Mouse (Mus musculus): Measurements from ENCODE around the gene Rps5. TPM values are rescaled to one million over a fixed set of nuclear protein-coding genes. Genes with fewer than 3 reads are reported as not detected.
"Not testable (repeated sequence)": the region's sequence is repeated elsewhere in the genome, so short reads cannot be mapped to it uniquely, and the experiment has no call there.

Gene Rps5
- polyA plus RNA-seq (2012; rRNA removed), result 1,316 and 1,420 TPM in 2 replicates

- H3K4me3 ChIP-seq (replicated peaks; ENCODE audit: extremely low read depth, low read depth, low read length), result peak within 1 kb of the TSS; percentile 94
Measured at GRCm38 (mm10) chr7:12921705-12922465, at the start of gene Rps5. Rps5 (plus strand) TSS chr7:12922290.

GRCm38 (mm10) chr7:12874301-12874700 is 47.8 kb upstream of the Rps5 start:
- 12% methylated on average over 3 of the region's 3 CpGs for WGBS
- Histone ChIP-seq H3K4me3 (replicated peaks; ENCODE audit: extremely low read depth, low read depth, low read length) (no peak overlapping the region), H3K4me1 (ENCODE audit: control insufficient read depth, insufficient read depth, low read length) (no peaks in the 10 kb centered on the region)
- no peak for DNase-seq
- TF ChIP-seq POLR2A (IDR thresholded peaks at IDR 0.05; ENCODE audit: borderline replicate concordance, extremely low read depth, low read depth, low read length) (no peak), CTCF (IDR thresholded peaks at IDR 0.05; ENCODE audit: insufficient read depth, low read length) (no peak)

More at GRCm38 (mm10) chr7:12921705-12922465, at the start of gene Rps5:
- peak; percentile 96 for DNase-seq
- WGBS, result under 1% methylated on average over 55 of the region's 55 CpGs
- H3K4me1 ChIP-seq (ENCODE audit: control insufficient read depth, insufficient read depth, low read length), result peaks cover 4% of the 10 kb centered on the region; the same call in 1 of the 2 replicates
- TF ChIP-seq POLR2A (IDR thresholded peaks at IDR 0.05; ENCODE audit: borderline replicate concordance, extremely low read depth, low read depth, low read length), result peak; percentile 97
- TF ChIP-seq CTCF (IDR thresholded peaks at IDR 0.05; ENCODE audit: insufficient read depth, low read length), result peak; percentile 51

GRCm38 (mm10) chr7:12880036-12880435 is 42.1 kb upstream of the Rps5 start:
- TF ChIP-seq POLR2A (IDR thresholded peaks at IDR 0.05; ENCODE audit: borderline replicate concordance, extremely low read depth, low read depth, low read length) (no peak), CTCF (IDR thresholded peaks at IDR 0.05; ENCODE audit: insufficient read depth, low read length) (no peak)
- Histone ChIP-seq H3K4me1 (ENCODE audit: control insufficient read depth, insufficient read depth, low read length) (peaks cover 8% of the 10 kb centered on the region), H3K4me3 (replicated peaks; ENCODE audit: extremely low read depth, low read depth, low read length) (no peak overlapping the region)
- no peak for DNase-seq

- 38% methylated on average over 8 of the region's 8 CpGs for WGBS
- DNase-seq; H3K4me1 ChIP-seq (ENCODE audit: control insufficient read depth, insufficient read depth, low read length): not testable (repeated sequence)
- peak overlapping the region; percentile 62 for H3K4me3 ChIP-seq (replicated peaks; ENCODE audit: extremely low read depth, low read depth, low read length)
Measured at GRCm38 (mm10) chr7:12880497-12880896, 41.6 kb upstream of the Rps5 start.

GRCm38 (mm10) chr7:12880911-12881660 is 41.0 kb upstream of the Rps5 start, which contains the start of gene Zfp128:
Zfp128 (plus strand) TSS chr7:12881177.
- DNase-seq, result peak; percentile 93
- peak within 1 kb of the TSS; percentile 84 for H3K4me3 ChIP-seq (replicated peaks; ENCODE audit: extremely low read depth, low read depth, low read length)
- peaks cover 8% of the 10 kb centered on the region for H3K4me1 ChIP-seq (ENCODE audit: control insufficient read depth, insufficient read depth, low read length)
- TF ChIP-seq POLR2A (IDR thresholded peaks at IDR 0.05; ENCODE audit: borderline replicate concordance, extremely low read depth, low read depth, low read length) (peak; percentile 67; the same call in 1 of the 2 replicates), CTCF (IDR thresholded peaks at IDR 0.05; ENCODE audit: insufficient read depth, low read length) (no peak)
- under 1% methylated on average over 35 of the region's 35 CpGs for WGBS

- Histone ChIP-seq H3K4me3 (replicated peaks; ENCODE audit: extremely low read depth, low read depth, low read length) (no peak overlapping the region), H3K4me1 (ENCODE audit: control insufficient read depth, insufficient read depth, low read length) (peaks cover 2% of the 10 kb centered on the region; the same call in 1 of the 2 replicates)
- no peak for DNase-seq
- TF ChIP-seq POLR2A (IDR thresholded peaks at IDR 0.05; ENCODE audit: borderline replicate concordance, extremely low read depth, low read depth, low read length) (no peak), CTCF (IDR thresholded peaks at IDR 0.05; ENCODE audit: insufficient read depth, low read length) (no peak)
- WGBS, result 89% methylated on average over 12 of the region's 12 CpGs
Measured at GRCm38 (mm10) chr7:12886563-12887266, 35.4 kb upstream of the Rps5 start.

- DNase-seq, result no peak
- no peak for TF ChIP-seq POLR2A (IDR thresholded peaks at IDR 0.05; ENCODE audit: borderline replicate concordance, extremely low read depth, low read depth, low read length)
- TF ChIP-seq CTCF (IDR thresholded peaks at IDR 0.05; ENCODE audit: insufficient read depth, low read length), result no peak
- no peak overlapping the region for H3K4me3 ChIP-seq (replicated peaks; ENCODE audit: extremely low read depth, low read depth, low read length)
- WGBS, result 96% methylated on average over 5 of the region's 5 CpGs
- no peaks in the 10 kb centered on the region for H3K4me1 ChIP-seq (ENCODE audit: control insufficient read depth, insufficient read depth, low read length)
Measured at GRCm38 (mm10) chr7:12887585-12887984, 34.5 kb upstream of the Rps5 start.

GRCm38 (mm10) chr7:12890928-12891327 is 31.2 kb upstream of the Rps5 start:
- TF ChIP-seq CTCF (IDR thresholded peaks at IDR 0.05; ENCODE audit: insufficient read depth, low read length), result no peak
- no peak for TF ChIP-seq POLR2A (IDR thresholded peaks at IDR 0.05; ENCODE audit: borderline replicate concordance, extremely low read depth, low read depth, low read length)
- Histone ChIP-seq H3K4me3 (replicated peaks; ENCODE audit: extremely low read depth, low read depth, low read length) (no peak overlapping the region), H3K4me1 (ENCODE audit: control insufficient read depth, insufficient read depth, low read length) (no peaks in the 10 kb centered on the region)
- DNase-seq, result no peak
- WGBS, result 88% methylated on average over 14 of the region's 14 CpGs

- 72% methylated on average over 1 of the region's 1 CpGs for WGBS
- DNase-seq, result no peak
- TF ChIP-seq POLR2A (IDR thresholded peaks at IDR 0.05; ENCODE audit: borderline replicate concordance, extremely low read depth, low read depth, low read length) (no peak), CTCF (IDR thresholded peaks at IDR 0.05; ENCODE audit: insufficient read depth, low read length) (no peak)
- no peak overlapping the region for H3K4me3 ChIP-seq (replicated peaks; ENCODE audit: extremely low read depth, low read depth, low read length)
- no peaks in the 10 kb centered on the region for H3K4me1 ChIP-seq (ENCODE audit: control insufficient read depth, insufficient read depth, low read length)
Measured at GRCm38 (mm10) chr7:12891334-12891733, 30.8 kb upstream of the Rps5 start.
